Mouse (Mus musculus): ENCODE measurements around the gene Acot3.

Acot3 gene

DNA sequence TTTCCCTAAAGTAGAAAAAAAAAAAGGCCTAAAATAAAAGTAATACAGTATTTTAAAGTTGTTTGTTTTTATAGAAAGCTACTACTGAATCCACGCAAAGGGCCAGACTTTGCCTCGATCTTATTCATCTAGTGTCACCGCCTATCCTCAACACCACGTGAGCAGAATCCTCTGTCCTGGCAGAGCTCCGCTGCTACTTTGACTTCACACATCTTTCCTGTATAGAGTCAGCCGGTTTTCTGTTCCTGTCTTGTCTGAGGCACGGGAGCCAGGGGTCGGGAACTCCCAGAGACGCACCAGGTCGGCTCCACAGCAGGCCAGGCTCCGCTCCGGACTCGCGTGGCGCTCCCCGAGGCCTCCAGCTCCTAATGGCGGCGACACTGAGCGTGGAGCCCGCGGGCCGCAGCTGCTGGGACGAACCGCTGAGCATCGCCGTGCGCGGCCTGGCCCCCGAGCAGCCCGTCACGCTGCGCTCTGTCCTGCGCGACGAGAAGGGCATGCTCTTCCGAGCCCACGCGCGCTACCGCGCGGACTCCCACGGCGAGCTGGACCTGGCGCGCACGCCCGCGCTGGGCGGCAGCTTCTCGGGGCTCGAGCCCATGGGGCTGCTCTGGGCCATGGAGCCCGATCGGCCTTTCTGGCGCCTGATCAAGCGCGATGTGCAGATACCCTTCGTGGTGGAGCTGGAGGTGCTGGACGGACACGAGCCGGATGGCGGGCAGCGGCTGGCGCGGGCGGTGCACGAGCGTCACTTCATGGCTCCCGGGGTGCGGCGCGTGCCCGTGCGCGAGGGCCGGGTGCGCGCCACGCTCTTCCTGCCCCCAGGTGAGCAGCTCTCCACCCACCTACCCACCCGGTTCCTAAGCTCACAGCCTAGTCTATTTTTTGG is 48.9 kb downstream of the Acot3 start, which contains the start of gene Acot6:
Acot6 (plus strand) TSS at position 51 of the 889 bp plus-strand sequence.
- DNase-seq (ENCODE audit: low spot score in 2 of 2), result peak; percentile 27 to 72

- DNase-seq (ENCODE audit: low spot score in 2 of 2), result no peak
These were observed 49.5 kb downstream of the Acot3 start for GRCm38 (mm10) chr12:84101493-84101845.

DNA sequence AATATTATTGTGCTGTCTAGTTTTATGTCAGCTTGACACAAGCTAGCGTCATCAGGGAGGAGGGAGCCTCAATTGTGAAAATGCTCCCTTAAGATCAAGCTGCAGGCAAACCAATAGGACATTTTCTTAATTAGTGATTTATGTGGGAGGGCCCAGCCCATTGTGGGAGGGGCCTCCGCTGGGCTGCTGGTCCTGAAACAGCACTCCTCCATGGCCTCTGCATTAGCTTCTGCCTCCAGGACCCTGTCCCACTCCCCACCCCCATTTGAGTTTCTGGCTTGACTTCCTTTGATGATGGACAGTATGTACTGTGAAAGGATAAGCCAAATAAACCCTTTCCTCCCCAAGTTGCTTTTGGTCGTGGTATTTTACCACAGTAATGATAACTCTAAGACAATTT is 55.1 kb downstream of the Acot3 start:
- DNase-seq (ENCODE audit: low spot score in 2 of 2), result no peak

DNA sequence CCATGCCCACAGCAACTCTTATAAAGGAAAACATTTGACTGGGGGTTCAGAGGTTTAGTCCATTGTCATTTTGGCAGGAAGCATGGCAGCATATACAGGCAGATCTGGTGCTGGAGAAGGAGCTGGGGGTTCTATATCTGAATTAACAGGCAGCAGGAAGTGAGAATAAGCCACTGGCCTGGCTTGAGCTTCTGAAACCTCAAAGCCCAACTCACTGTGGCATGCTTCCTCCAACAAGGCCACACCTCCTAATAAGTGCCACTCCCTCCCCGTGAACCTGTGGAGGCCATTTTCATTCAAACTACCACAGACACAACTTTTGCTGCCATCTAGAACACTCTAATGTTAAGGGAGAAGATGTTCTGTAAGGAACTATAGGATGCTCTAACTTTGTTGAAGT is 55.7 kb downstream of the Acot3 start:
- DNase-seq (ENCODE audit: low spot score in 2 of 2), result no peak

DNA sequence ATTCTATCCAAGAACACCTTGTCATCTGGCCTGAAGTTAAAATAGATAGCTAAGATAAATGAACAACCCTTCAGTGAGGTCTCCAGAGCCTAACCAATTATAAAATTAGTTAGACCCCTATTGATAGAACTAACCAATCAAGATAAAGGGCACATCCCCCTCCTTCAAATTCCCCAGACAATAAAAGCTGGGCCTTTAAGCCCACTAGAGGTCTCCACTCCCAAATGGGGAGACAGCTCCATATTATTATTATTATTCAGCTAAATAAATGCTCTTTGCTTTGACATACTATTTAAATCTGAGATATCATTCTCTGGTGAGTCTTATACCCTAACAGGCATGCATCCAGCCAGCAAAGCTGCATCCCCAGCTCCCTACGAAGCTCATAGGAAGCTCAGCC is 58.0 kb downstream of the Acot3 start:
- DNase-seq (ENCODE audit: low spot score in 2 of 2), result no peak

Measured in spleen, postnatal 4 days (tissue).